Mouse (Mus musculus) large intestine, adult 2 months (tissue): Measurements from ENCODE around the gene Rgl1. TPM values are rescaled to one million over a fixed set of nuclear protein-coding genes. Genes with fewer than 3 reads are reported as not detected.

Source experiments
- DNase-seq: peaks from one replicate; pipeline ENCODE4 v3.0.0-alpha.2; 2012; ENCODE audit warnings: low read depth, low spot score
- WGBS: fragments of 180-500 bp; shearing (Covaris S2); methylation state at CpG from one replicate; pipeline ENCODE4 v1.1.7; 2018; 5-methylcytosine and 5-hydroxymethylcytosine counted together
- polyA plus RNA-seq: library from polyadenylated mRNA; depleted of rRNA; stranded (reverse); fragments of >200 nt; gene quantifications from 2 replicates; pipeline ENCODE4 v1.2.3, GENCODE M21; 2012

The Rgl1 gene
- polyA plus RNA-seq, 1 experiment, result 4.2 TPM

- WGBS, result 84% methylated on average over 14 of the region's 14 CpGs
- DNase-seq, result no peak
Observed at GRCm38 (mm10) chr1:152571340-152571739, 194.8 kb downstream of the Rgl1 start.

GRCm38 (mm10) chr1:152570681-152571080 lies 195.5 kb downstream of the Rgl1 start:
- no peak for DNase-seq
- 82% methylated on average over 9 of the region's 9 CpGs for WGBS

GRCm38 (mm10) chr1:152563282-152563681 lies 202.9 kb downstream of the Rgl1 start:
- no peak for DNase-seq
- WGBS, result 84% methylated on average over 5 of the region's 5 CpGs

GRCm38 (mm10) chr1:152562877-152563276 lies 203.3 kb downstream of the Rgl1 start:
- no peak for DNase-seq
- 79% methylated on average over 6 of the region's 6 CpGs for WGBS

GRCm38 (mm10) chr1:152560477-152560876 lies 205.7 kb downstream of the Rgl1 start:
- no peak for DNase-seq
- 68% methylated on average over 5 of the region's 5 CpGs for WGBS

DNA sequence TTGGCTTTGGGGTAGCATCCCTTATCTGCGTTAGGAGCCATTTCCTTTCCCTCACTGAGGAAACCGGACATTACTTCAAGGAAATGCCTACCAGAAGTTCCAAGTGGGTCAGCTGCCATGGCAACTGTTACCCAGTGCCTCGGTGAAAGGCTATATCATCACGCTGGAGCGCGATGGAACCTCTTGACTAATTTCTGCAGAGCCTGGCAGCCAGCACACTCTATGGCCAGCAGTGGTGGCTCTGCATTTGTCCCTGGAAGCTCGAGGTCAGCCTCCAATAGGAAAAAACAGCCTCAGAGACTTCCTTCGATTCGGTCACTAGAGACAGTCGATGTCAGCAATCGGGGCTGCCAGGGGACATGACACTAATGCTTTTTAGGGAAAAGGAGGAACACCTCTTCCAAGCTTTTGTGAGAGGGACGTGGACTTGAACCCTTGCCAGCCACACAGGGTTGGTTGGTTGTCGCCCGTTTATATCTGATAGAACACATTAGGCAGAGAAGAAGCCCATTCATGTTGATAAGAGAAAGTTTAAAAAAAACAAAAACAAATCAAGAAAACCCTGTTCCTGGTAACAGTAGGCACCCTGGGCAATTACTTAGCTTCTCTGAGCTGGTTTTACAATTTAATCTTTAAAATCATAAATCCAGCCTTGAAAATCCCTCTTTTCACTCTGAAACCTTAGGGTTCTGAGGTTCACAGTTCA lies 209.4 kb downstream of the Rgl1 start:
- DNase-seq, result no peak
- 57% methylated on average over 14 of the region's 14 CpGs for WGBS

DNA sequence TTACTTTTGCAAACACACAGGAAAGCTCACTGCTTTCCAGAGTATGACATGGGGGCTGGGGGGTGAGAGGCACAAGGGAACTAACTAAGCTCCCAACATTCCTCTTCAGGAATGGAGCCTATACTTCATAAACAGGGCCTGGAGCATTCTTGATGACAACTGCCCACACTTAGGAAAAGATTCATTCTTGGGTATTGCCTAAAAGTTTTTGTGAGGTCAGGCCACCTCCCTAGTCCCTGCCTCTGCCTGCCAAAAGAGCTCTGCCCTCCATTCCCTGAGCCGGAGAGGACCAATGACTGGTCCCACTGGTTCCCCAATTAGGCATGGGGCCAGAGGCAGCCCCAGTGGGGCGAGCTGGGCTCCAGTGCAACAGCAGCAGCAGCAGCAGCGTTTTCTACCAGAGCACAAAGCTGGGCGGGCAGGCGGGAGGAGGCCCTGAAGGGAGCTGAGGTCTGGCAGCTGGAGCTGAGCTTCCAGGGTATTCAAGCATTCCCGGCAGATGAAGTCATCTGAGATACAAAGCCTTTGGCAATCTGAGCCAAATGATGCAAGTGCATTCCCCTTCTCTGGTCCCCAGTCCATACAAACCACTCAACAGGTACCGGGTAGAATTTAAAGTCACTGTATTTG lies 210.1 kb downstream of the Rgl1 start:
- WGBS, result 32% methylated on average over 7 of the region's 7 CpGs

DNA sequence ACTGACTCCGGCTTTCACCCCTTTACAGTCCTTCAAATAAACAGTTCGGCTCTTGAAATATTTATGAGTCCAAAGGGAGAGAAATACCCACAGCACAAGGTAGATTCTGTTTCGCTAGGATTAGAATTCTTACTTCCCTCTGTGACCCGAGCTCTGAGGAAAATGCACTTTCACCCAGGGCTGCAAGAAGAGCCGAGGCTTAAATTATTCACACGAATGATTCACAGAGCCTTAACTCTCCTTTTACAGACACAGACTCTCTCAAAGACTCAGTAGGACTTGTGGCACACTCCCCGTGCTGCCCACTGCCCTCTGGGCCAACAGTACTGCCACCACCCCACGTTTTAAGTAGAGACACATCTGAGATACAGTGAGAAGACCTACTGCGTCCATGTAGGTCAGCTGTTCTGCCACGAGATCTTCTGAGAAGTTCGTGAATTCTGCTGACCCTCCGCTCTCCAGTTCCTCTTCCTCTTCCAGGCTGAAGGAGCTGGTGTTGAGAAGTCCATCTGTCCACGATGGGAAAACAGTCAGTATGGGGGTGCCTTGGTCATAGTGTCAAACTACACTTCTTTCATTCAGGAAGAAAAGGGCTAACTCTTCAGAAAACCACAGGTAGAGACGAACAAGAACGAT lies 212.1 kb downstream of the Rgl1 start:
- WGBS, result 65% methylated on average over 15 of the region's 15 CpGs
- DNase-seq, result no peak

More for the DNA sequence above, 210.1 kb downstream of the Rgl1 start:
- no peak for DNase-seq

DNA sequence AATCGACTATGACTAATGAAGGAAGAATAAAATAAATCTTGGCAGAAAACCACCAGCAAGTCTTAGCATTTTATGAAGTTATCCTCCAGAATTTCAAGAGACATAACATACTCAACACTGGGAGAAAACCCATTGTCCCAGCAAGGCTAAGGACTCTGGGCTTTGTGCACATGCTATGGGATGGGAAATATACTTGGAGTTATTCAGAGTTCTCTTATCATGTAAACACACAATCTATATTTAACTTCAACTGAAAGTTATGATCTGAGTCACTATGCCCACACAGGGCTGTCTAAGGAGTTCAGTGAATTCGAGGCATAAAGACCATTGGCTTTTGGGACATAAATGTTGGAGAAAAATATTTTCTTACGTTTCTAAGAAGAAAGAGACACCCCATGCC lies 215.2 kb downstream of the Rgl1 start:
- 47% methylated on average over 3 of the region's 3 CpGs for WGBS
- no peak for DNase-seq

DNA sequence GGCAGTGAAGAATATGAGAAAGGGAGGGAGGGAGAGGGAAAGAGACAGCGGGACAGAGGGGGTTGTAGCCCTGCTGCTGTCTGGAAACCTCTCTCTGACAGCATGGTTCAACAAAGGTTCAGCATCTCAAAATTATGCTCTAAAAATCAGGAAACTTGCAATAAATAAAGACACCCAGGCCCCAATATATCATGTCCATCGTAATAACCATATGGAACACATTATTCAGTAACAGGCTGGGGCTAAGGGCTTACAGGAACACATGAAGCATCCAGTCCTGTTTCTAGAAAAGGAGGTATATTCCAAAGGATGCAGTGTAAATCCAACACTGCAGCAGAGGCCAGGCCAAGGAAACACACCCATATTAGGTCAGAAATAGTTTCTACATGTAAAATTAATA lies 215.6 kb downstream of the Rgl1 start:
- DNase-seq, result no peak
- WGBS, result 79% methylated on average over 2 of the region's 2 CpGs

DNA sequence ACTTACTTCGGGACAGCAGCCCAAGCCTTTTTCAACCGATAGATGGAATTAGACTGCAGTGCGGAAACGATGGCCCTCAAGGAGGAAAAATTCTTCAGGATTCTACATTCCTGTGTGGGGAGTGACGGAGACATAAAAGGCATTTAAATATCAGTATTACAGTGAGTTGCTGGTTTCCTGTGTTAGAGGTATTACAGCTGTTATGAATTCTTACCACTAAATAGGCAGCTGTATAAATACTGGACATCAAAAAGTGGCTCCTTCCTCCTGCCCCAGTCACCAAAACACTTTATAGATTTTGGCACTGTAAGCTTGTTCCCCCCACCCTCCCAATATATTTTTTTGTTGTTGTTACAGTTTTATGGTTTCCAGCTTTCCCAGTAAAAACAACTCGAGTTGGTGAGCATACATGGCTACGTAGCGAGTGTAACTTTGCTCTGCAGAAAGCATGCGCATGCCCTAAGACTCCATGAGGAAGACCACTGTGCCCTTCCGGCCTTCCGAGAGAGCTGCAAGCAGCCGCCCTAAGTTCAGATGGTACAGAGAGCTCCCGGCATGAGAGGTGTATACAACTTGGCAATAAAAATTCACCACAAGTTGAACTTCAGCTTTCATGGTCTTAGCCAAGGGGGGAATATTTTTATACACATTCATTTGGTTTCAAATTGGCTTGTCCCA lies 217.0 kb downstream of the Rgl1 start:
- 57% methylated on average over 13 of the region's 13 CpGs for WGBS
- DNase-seq, result no peak

GRCm38 (mm10) chr1:152543449-152544159 lies 222.5 kb downstream of the Rgl1 start:
- WGBS, result 60% methylated on average over 2 of the region's 2 CpGs

GRCm38 (mm10) chr1:152542747-152543378 lies 223.3 kb downstream of the Rgl1 start:
- 75% methylated on average over 6 of the region's 6 CpGs for WGBS
- DNase-seq, result no peak

More at GRCm38 (mm10) chr1:152543449-152544159, 222.5 kb downstream of the Rgl1 start:
- DNase-seq, result no peak

DNA sequence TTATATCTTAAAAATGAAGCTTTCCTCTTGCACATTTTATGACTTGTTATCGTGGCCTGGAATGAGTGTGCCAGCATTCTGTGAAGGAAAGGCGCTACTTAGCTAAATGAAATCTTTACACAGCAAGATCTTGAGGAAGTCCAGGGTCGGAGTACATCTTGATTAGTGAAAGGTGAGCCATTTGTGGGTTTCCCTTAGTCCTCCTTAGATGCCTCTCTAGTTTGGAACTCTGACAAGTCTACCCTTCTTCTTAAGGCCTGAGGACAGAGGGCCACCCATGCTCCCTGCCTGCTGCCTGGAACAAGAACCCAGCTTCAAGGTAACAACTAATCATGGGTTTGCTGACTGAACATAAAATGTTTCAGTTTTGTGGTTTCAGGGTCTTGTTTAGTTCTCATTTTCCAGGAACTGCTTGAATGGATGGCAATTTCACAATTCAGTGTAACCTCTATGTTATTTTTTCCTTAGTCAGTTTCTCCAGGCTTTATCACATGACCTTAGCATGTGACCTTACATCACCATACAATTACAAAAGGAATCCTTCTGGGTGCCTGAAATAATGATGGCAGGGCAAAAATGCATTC lies 225.8 kb downstream of the Rgl1 start:
- WGBS, result 67% methylated on average over 3 of the region's 3 CpGs
- no peak for DNase-seq

DNA sequence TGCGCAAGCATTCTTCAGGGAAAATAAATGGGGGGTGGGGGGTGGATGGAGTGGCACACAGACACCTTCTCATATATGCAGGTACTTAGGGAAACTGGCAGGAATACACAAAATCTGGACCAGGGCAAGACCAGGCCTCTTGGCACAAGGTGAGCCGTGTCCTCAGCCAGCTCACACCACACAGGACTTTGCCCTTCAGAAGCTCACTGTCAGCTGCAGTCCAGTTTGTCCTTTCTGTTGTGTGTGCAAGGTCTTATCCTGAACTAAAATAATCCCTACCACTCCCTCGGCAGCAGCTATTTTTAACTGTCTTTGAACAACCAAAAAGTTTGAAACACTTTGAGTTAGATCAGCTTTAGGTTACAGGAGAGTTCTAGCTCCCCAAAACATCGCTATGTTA lies 227.3 kb downstream of the Rgl1 start:
- DNase-seq, result no peak
- 66% methylated on average over 4 of the region's 4 CpGs for WGBS

DNA sequence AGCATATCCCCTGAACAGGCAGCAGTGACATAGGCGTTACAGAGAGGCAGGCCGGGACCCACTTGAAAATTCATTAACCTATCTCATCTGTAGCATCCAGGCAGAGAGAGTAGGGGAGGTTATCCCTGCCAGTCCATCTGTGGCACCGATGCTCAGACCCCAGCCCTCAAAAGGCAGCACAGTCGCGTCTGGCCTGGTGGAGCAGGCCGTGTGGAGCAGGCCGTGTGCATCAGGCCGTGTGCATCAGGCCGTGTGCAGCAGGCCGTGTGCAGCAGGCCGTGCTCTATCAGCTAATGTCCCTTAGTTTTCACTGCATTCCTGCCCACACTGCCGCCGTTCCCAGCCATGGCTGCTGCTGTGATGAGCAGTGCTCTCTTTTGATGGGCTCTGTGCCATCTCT lies 229.0 kb downstream of the Rgl1 start:
- WGBS, result 91% methylated on average over 13 of the region's 13 CpGs
- DNase-seq, result no peak

- 48% methylated on average over 16 of the region's 16 CpGs for WGBS
- DNase-seq, result no peak
Observed at GRCm38 (mm10) chr1:152536416-152537018, 229.6 kb downstream of the Rgl1 start.

DNA sequence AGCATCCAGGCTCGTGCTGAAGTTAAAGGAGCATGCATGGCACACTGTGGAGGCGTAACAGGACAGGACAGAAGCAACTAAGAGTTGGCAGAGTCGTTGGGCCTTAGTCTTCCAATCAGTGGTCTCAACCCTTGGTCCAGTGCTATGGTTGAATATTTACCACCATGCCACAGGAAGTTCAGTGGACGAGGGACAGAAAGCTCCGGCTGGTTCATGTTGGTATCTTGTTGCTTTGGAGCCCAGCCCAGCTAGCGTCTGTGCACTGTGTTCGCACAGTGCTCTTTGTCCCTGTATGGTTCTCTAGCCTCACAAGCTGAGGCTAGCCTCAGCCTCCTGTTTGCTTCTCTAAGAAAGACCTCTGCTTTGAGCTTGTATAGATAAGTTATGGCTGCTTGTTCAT lies 231.6 kb downstream of the Rgl1 start:
- WGBS, result 82% methylated on average over 7 of the region's 7 CpGs
- DNase-seq, result no peak

- 65% methylated on average over 15 of the region's 15 CpGs for WGBS
- no peak for DNase-seq
Observed at GRCm38 (mm10) chr1:152531498-152531897, 234.7 kb downstream of the Rgl1 start.
